Mouse (Mus musculus) T-helper 1 cell (primary cell): ENCODE results near the gene Sertad3.

Source experiments
- in situ Hi-C: fragments of 300-600 bp; cut with MboI, MseI; formaldehyde crosslinking; loops from one replicate; pipeline ENCODE4 v1.15.1; 2025; ENCODE audit warnings: high pct_unique_total_duplicates

Sertad3 gene

DNA sequence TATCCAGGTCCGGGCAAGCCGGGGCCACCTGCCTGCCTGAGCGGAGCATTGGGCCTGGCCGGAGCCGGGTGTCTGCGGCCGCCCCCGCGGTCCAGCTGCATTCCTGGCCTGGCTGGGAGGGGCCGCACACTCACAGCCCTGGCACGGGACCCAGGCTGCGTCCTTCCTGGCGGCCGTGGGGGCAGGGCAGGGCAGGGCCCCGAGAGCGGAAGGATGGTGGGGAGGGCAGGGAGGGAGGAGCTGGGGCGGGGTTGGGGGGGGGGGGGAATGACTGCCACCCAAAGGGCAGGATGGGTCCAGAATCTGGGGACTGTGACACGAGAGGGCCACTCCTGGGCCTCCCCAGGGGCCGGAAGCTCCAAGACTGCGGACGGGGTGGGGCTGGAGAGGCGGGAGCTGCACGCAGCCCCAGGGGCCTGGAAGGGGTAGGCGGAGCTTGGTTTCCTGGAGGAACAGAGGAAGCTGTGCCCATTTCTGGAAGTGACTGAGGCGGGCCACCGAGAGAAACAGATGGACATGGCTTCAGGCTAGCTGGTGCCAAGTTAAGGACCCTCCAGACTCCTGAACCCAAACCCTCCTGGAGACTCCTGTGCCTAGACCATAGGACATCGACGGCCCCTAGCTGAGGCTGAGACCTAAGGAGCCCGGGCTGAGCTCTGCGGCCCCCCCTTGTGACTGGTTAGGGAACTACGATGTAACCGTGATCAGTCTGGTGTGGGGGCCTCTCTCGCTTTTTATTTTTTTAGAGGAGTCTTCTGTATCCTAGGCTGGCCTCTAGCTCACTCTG is 17.2 kb downstream of the Sertad3 start:
- in situ Hi-C loops, result no loop called here

GRCm38 (mm10) chr7:27491856-27492255 is 18.3 kb downstream of the Sertad3 start:
- in situ Hi-C loops, result no loop called here

DNA sequence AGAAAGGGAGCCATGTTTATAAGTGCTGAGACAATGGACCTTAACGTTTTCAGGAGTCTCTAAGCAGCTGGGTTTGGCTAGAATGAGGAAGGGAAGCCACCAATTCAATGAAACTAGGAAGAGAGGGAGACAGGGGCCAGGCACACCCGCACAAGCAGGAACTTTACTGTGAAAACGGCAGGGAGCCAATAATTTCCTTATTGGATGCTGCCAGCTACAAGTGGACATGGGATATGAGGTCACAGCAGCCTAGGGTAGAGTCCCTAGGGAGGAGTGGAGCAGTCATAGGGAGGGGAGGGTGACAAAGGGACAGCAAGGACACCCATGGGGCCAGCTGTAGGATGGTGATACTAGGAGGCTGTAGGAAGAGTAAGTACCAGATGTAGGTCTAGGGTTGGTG is 19.5 kb downstream of the Sertad3 start:
- in situ Hi-C loops, result no loop called here

DNA sequence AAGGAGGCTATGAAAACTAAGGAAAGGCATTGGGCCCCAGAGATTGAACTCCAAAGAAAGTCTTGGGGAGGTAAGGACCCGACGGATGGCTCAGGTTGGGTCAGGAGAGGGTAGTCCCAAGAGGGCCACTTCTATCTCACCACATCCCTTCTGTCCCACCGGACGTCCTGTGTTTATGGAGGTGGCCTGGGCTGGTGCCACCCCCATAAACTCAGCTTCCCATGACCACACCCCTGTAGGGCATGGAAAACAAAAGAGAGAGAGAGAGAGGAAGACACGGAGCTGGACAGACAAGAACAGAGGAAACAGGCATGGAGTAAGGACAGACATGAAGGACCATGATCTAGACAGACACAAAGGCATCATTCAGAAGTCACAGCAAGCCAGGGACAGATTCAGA is 19.9 kb downstream of the Sertad3 start:
- in situ Hi-C loops, result no loop called here

DNA sequence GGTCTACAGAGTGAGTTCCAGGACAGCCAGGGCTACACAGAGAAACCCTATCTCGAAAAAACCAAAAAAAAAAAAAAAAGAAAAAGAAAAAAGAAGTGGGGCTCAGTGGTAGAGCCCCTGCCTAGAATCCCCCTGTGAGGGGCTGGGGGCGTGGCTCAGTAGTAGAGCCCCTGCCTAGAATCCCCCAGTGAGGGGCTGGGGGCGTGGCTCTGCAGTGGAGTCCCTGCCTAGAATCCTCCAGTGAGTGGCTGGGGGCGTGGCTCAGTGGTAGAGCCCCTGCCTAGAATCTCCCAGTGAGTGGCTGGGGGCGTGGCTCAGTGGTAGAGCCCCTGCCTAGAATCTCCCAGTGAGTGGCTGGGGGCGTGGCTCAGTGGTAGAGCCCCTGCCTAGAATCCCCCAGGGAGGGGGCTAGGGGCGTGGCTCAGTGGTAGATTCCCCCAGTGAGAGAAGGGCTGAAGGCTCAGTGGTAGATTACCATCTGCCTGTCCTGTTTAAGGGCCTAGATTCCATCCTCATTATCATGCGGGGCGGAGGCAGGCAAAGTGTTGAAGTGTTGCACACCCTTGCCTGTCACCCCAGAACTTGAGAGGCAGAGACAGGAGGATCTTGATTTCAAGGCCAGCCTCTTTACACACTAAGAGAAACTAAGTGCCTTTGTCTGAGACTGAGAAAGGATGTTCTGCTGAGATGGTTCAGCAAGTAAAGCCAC is 21.2 kb downstream of the Sertad3 start:
- in situ Hi-C loops, result loop anchor here (5.0 kb wide), 1 partner anchor 102 kb away; no protein-coding TSS in a partner anchor

GRCm38 (mm10) chr7:27499036-27499435 is 25.5 kb downstream of the Sertad3 start, which contains the start of gene Prx:
Gene Prx (plus strand): TSS chr7:27499324.
- in situ Hi-C loops, result loop anchor here (5.0 kb wide), 1 partner anchor 98 kb away; no protein-coding TSS in a partner anchor

- in situ Hi-C loops, result no loop called here
Observed at GRCm38 (mm10) chr7:27501620-27502019, 28.1 kb downstream of the Sertad3 start.

DNA sequence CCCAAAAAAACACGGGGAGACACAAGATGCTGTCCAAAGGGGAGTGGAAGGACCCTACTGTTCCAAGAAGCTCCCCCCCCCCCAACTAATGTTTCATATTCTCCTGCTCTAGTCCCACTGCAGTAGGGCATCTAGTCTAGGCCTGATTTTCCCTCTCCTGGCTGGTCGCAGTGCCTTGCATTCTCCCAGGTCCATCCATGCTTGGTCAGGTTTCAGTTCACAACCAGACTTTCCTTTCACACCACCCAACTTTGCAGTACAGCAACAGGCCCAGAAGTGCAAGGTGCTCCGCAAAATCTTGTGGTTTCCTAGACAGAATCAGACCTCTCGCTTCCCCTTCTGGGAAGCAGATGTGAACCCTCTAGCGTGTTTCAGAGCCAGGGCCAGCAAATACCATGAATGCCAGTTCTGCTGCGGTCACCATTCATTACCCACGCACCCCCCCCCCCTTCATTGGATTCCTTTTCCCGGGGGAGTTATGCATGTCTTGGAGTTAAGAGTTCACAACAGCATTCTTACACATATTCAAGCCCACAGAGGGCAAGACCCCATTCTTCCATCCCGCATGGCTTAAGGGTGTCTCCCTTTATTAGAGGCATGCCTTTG is 33.3 kb downstream of the Sertad3 start:
- in situ Hi-C loops, result no loop called here

DNA sequence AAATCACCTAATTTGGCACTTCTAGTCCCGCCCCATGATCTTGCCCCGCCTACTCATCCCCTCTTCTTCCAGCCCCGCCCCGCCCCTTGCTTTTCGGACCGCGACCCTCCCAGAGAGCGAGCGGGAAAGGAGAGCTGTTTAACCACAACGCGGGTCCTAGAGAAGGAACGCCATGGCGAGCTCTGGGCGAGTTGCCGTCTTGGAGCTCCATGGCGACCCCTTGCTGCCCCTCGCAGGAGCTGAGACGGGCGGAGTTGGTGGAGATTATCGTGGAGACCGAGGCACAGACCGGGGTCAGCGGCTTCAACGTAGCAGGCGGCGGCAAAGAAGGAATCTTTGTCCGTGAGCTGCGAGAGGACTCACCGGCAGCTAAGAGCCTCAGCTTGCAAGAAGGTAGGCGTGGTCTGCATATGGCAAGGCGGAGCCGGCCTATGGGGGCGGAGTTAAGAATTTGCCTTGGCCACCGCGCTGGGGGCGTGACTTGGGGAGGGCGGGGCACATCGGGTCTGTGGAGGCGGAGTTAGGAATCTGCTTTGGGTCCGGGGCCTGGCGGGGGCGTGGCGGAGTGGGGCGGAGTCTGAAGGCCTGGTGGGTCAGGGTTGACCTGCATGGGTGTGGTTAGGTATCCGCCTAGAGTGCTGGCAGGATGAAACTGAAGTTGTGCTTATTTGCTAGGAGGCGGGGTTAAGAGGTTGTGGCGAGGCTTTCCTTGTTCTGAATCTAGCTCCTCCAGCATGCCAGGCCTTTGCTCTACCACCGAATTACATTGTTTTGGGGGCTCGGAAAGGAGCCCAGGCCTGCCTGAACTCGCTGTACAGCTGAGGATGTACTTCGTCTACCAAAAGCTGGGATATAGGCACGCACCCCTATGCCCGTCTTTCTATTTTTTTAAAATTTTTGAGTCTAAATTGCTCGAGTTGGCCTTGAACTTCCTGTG is 34.4 kb downstream of the Sertad3 start:
- in situ Hi-C loops, result no loop called here

GRCm38 (mm10) chr7:27508648-27509005 is 35.1 kb downstream of the Sertad3 start:
- in situ Hi-C loops, result no loop called here

DNA sequence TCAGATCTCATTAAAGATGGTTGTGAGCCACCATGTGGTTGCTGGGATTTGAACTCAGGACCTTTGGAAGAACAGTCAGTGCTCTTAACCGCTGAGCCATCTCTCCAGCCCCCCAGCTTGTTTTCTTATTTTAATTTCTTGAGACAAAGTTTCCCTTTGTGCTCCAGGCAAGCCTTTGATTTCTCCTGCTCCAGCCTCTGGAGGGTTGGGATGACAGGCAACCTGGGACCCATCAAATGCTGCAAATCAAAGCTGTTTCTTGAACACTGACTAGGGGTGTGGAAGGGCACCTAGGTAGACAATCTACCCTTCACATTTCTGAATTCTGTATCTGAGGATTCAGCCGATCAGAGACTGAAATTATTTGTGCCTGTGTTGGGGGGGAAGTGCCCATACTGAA is 37.2 kb downstream of the Sertad3 start:
- in situ Hi-C loops, result no loop called here

DNA sequence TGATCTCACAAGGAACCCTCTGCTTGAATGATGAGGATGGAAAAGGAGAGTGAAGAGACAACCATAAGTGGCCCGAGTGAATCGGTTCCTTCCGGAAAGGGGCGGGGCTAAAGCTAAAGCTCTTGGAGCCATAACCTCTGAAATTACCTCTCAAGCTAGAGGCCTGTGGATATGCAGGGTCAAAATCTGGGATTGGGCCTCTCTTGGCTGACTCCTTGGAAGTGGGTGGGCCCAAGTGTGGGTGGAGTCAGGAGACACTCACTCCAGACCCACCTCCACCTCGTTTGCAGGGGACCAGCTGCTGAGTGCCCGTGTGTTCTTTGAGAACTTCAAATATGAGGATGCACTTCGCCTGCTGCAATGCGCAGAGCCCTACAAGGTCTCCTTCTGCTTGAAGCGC is 41.4 kb downstream of the Sertad3 start:
- in situ Hi-C loops, result no loop called here

DNA sequence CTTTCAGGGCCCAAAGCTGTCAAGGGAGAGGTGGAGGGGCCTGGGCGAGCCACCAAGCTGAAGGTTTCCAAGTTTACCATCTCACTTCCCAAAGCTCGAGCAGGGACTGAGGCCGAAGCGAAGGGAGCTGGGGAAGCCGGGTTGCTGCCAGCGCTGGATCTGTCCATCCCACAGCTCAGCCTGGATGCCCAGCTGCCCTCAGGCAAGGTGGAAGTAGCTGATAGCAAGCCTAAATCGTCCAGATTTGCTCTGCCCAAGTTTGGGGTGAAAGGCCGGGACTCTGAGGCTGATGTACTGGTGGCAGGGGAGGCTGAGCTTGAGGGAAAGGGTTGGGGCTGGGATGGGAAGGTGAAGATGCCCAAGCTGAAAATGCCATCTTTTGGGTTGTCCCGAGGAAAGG is 44.7 kb downstream of the Sertad3 start:
- in situ Hi-C loops, result no loop called here

- in situ Hi-C loops, result no loop called here
Observed at GRCm38 (mm10) chr7:27520104-27520503, 46.5 kb downstream of the Sertad3 start.

DNA sequence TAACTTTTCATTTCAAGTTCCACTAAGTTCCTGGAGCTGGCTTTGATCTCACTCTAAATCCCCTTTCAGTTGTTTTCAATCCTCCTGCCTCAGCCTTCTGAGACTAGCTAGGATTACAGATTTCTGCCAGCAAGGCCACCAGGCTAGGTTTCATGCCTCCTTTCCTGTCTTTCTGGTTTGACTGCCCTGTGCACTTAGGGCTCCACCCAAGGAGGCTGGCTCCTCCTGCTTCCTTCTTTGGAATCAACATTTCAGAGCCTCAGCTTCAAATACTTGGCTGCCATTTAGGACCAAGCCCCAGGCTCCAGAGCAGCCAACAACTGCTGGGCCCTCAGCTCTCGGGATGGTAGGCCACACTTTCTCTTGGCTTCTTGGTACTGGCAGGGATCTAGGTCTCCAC is 47.0 kb downstream of the Sertad3 start:
- in situ Hi-C loops, result no loop called here

DNA sequence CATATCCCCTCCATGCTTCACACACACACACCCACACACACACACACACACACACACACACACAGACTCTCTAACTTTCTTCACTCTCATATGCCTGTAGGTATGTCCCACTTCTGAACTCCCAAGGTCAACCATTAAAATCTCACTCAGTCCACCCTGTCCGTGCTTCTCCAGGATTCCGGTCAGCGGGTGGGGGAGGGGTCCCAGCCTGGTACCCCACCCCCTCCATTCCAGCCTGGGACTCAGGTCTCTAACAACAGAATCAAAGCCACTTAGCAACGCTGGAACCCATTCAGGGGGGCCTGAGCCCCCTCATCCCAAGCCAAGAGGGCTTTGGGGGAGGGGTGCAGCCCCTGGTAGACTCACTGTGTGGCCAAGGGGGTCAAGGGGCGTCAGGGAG is 49.4 kb downstream of the Sertad3 start, which contains the start of gene Hipk4:
TSS of gene Hipk4 (plus strand) at position 301 of the 400 bp plus-strand sequence.
- in situ Hi-C loops, result no loop called here

DNA sequence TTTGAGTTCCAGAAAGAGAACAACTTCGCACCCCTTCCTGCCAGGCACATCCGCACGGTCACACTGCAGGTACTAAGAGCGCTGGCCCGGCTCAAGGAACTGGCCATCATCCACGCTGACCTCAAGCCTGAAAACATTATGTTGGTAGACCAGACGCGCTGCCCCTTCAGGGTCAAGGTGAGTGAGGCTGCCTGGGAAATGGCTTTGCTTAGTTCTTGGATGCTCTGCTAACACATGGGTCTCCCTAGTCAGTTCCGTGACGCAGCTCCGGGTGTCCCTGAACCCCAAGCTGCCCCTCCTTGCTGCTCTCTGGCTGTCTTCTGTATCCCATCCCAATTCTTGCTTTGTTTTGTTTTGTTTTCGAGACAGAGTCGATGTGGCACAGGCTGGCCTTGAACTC is 50.2 kb downstream of the Sertad3 start:
- in situ Hi-C loops, result no loop called here

GRCm38 (mm10) chr7:27526039-27526827 is 52.7 kb downstream of the Sertad3 start:
- in situ Hi-C loops, result no loop called here
